Mouse (Mus musculus) urinary bladder, postnatal 36 days (tissue): ENCODE measurements at regions not wholly inside any gene's neighbourhood (a gene's known extent, or its start where the extent isn't known, plus 50 kb on each side); places are given as distances from the start of the nearest gene placed in this dataset.
"Not testable (repeated sequence)": the region's sequence is repeated elsewhere in the genome, so short reads cannot be mapped to it uniquely, and the experiment has no call there.

ENCODE experiments used
- DNase-seq, 2 experiments: peaks; one replicate each; pipeline ENCODE4 v3.0.0; 2022; ENCODE audit warnings: low spot score in 2 of 2, mixed read lengths in 1 of 2

- peak in 1 of 2 experiments; percentile 21 for DNase-seq
These were observed 288.8 kb downstream of the Dchs2 start for GRCm38 (mm10) chr3:83416536-83416935.

- no peak for DNase-seq
These were observed 296.5 kb downstream of the Dchs2 start for GRCm38 (mm10) chr3:83424267-83424666.

GRCm38 (mm10) chr3:83429376-83429775 lies 301.6 kb downstream of the Dchs2 start:
- DNase-seq: no peak

- DNase-seq: peak; percentile 24 to 45
These were observed 318.5 kb downstream of the Dchs2 start for GRCm38 (mm10) chr3:83446154-83446667.

- DNase-seq: peak in 1 of 2 experiments; percentile 6
These were observed 315.5 kb upstream of the Sfrp2 start for GRCm38 (mm10) chr3:83450662-83451061.

- peak in 1 of 2 experiments; percentile 26 for DNase-seq
These were observed 314.8 kb upstream of the Sfrp2 start for GRCm38 (mm10) chr3:83451317-83451716.

- no peak for DNase-seq
These were observed 312.7 kb upstream of the Sfrp2 start for GRCm38 (mm10) chr3:83453462-83453861.

GRCm38 (mm10) chr3:83458450-83458849 lies 307.7 kb upstream of the Sfrp2 start:
- DNase-seq: no peak

- no peak for DNase-seq
These were observed 286.9 kb upstream of the Sfrp2 start for GRCm38 (mm10) chr3:83479251-83479650.

- no peak for DNase-seq
These were observed 285.9 kb upstream of the Sfrp2 start for GRCm38 (mm10) chr3:83480176-83480575.

- DNase-seq: no peak
These were observed 279.9 kb upstream of the Sfrp2 start for GRCm38 (mm10) chr3:83486192-83486716.

GRCm38 (mm10) chr3:83495584-83495983 lies 270.5 kb upstream of the Sfrp2 start:
- DNase-seq: no peak

- DNase-seq: no peak
These were observed 262.2 kb upstream of the Sfrp2 start for GRCm38 (mm10) chr3:83503901-83504300.

- DNase-seq: no peak
These were observed 249.5 kb upstream of the Sfrp2 start for GRCm38 (mm10) chr3:83516614-83517013.

- peak in 1 of 2 experiments; percentile 5 for DNase-seq
These were observed 248.0 kb upstream of the Sfrp2 start for GRCm38 (mm10) chr3:83517914-83518635.

GRCm38 (mm10) chr3:83530243-83530847 lies 235.8 kb upstream of the Sfrp2 start:
- no peak for DNase-seq

- DNase-seq: not testable (repeated sequence)
These were observed 229.5 kb upstream of the Sfrp2 start for GRCm38 (mm10) chr3:83536624-83537023.

- no peak for DNase-seq
These were observed 228.9 kb upstream of the Sfrp2 start for GRCm38 (mm10) chr3:83537231-83537630.

GRCm38 (mm10) chr3:83537711-83538110 lies 228.4 kb upstream of the Sfrp2 start:
- DNase-seq: no peak

- no peak for DNase-seq
These were observed 227.2 kb upstream of the Sfrp2 start for GRCm38 (mm10) chr3:83538898-83539297.

GRCm38 (mm10) chr3:83540997-83541932 lies 224.9 kb upstream of the Sfrp2 start:
- no peak for DNase-seq
